Mouse (Mus musculus) urinary bladder, adult 2 months (tissue): ENCODE data around the gene Crebrf. TPM values are rescaled to one million over a fixed set of nuclear protein-coding genes. Genes with fewer than 3 reads are reported as not detected.

Source experiments
- DNase-seq: peaks from one replicate; pipeline ENCODE4 v3.0.0; 2022; ENCODE audit warnings: low spot score
- polyA plus RNA-seq: library from polyadenylated mRNA; depleted of rRNA; stranded (reverse); fragments of >200 nt; gene quantifications from 2 replicates; pipeline ENCODE4 v1.2.3, GENCODE M21; 2012; rRNA removed

Crebrf gene
- polyA plus RNA-seq: 14.9 and 18.5 TPM in 2 replicates

DNA sequence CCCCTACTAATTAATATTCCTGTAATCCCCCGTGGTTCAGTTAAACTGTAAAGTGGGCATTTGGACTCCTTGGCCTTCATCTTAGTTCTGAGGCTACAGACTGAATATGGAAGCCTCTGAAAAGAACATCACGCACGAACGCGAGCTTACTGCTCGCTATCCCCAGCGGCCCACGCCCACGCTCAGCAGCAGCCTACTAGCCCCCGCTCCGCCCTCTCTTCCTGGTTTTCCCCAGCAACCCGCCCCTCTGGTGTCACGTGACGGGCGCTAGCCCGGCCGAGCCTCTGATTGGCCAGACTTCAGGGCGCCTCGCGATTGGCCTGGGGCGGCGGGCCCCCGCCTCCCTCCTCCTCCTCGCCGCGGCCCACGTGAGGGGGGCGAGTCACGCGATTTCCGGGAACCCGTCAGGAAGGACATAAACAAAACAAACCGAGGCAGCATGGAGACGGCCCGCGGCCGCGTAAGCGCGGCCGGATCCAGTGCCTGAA is at the start of gene Crebrf:
Crebrf (plus strand) TSS at position 380 of the 488 bp plus-strand sequence.
- DNase-seq: peak; percentile 94

DNA sequence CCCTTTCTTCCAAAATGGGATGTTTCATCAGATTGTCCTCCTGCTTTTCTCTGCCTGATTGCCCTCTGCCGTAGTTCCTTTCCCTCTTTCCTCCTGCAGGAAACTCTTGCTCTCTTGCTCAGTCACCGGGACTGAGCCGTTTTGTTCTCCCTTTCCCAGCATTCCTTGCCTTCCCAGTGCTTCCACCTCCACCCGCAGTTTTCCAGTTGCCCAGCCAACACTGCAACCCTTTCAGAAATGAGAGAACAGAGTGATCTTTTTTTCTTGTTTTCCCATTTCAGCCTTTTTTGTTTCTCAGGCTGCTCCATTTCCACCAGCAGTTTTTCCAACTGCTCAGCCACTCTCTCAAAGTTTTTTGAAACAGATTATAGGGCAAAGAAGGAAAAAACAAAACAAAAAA is 44.2 kb upstream of the Crebrf start:
- DNase-seq: no peak

DNA sequence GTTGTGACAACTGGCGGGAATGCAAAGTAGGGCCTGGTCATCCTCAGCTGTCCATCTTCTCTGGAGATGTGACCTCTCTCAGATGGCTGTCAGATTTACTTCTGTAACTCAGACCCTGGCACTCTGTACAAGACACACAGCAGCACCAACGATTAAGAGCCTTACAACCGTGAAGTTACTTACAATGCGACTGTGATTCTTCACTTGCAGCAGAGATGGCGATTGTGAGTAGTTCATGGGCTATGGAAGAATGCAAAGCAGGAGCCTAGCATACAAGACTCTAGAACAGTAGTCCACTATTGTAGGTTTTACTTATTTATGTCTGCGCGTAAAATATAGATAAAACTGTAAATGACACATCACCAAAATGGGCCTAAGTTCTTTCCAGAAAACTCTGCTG is 39.6 kb upstream of the Crebrf start:
- no peak for DNase-seq

DNA sequence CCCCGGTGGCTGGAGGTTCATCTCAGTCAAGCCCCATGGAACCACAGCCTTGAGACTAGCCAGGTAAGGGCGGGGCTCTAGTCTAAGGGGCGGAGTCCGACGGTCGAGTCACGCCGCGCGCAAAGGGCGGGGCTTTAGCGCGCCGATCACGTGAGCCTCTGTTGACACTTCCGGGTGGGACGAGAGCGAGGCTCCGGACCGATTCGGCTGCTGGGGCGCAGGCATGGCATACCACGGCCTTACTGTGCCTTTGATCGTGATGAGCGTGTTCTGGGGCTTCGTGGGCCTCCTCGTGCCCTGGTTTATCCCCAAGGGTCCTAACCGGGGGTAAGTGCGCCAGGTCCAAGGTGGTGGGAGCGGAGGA is 39.2 kb upstream of the Crebrf start:
- peak; percentile 82 for DNase-seq

GRCm38 (mm10) chr17:26676616-26677376 is 38.7 kb upstream of the Crebrf start:
- no peak for DNase-seq

DNA sequence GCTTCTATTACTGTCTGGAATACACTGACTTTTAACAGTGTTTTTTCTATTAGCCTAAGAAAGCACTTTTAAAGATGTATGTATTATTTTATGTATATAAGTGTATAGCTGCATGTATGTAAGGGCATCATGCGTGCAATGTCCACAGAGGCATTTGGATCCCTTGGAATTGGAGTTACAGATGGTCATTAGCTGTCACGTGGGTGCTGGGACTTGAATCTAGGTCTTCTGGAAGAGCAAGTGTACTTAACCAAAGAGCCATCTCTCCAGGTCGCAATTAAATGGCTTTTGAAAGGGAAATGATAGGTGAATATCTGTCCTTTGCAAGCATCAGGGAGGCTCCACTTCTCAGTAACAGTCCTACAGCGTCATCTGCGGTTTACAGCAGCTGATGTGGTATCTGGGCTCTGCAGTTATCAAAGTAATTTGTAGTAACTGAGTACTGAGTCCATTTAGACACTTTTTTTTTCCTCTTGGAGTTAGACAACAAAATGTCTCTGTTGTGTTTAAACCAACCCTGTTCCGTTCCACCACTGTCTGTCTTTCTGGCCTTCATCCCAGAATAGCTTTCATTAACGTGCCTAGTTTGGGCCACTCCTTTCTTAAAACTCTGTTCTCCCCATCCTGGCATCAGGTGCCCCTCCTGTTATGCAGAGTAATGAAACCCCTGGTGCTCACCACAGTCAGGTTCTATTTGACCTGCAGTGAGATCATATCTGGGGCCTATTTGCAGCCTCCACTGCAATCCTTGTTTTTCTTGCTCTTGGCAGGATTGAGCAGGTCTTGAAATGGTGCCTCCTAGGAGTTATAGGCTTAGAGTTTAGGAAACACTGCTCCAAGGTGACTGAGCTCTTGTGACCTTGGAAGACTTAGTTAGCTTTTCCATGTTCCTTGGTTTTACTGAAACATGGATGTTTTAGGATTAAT is 37.5 kb upstream of the Crebrf start:
- no peak for DNase-seq

- DNase-seq: no peak
Observed at GRCm38 (mm10) chr17:26681276-26681675, 34.2 kb upstream of the Crebrf start.

- no peak for DNase-seq
Observed at GRCm38 (mm10) chr17:26686334-26687000, 29.0 kb upstream of the Crebrf start.

DNA sequence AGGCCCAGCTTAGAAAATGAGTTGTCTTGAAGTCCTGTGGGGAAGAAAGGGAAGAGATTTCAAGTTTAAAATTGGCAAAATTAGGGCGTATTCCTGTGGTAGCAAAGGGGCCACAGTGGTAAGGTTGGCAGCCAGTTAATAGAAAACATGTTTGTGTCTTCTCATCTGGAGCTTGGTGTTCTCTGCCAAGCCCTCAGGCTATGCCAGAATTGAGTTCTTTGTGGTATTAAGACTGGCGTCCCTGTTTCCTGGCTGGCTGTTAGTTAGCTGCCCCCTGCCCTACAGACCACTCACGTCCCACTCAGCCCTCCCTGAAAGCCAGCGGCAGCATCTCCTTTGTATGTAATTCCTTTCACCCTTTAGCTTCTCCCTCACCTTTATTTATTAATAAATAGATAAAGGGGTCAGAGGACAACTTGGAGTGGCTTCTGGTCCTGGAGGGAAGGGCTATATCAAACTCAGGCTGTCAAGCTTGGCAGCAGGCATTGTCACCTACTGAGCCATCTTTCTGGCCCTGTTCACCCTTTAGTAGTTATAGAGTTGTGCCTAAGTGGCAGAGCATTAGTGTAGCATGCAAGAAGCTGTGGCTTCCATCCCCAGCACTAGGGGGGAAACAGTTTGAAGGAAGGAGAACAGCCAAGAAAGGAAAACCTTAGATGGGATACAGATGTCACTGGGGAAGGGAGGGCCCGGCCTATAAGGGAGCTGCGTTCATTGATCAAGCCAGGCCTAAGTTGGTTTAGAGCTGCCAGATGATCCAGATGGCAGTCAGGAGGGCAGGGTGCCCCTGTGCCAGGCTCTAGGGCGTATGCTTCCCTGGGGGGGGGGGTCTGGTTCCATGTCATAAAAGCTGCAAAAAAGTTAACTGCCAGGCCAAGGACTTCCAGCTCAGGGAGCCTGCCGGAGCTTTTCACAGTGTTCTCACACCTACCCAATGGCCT is 26.4 kb upstream of the Crebrf start:
- no peak for DNase-seq

DNA sequence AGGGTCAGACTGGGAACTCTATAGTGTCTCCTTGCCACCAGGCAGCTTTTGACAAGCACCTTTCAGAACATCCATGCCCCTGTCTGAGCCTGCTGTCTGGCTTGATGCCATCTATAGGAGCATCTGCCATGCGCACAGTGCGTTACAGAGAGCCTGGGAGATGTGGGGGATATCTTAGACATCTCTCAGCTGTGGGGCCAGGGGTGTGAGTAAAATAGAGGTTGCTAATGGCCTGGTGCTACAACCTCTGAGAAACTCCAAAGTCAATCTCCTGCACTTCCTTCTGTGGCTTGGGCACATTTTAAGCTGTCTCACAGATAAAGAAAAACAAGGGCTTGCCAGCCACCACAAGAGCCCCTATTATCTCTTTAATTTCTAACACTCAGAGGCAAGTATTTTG is 25.6 kb upstream of the Crebrf start:
- no peak for DNase-seq

DNA sequence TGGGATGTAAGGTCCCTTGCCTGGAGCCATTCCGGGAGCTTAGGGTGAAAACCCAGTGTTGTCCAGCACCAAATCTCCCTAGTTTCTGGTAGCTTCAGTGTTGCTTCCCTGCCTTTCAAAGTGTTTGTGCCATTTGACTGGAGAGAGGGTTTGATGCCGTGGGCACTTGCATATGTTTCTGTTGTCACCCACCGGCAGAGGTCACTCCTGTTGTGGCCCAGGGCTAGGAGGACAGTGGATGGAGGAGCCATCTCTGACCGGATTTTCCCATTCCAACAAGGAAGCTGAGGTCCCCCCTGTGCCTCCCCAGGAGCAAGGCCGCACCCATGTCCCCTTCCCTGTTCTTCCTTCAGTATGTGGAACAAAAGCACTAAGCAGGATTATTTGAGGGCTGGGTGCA is 25.2 kb upstream of the Crebrf start:
- DNase-seq: no peak

DNA sequence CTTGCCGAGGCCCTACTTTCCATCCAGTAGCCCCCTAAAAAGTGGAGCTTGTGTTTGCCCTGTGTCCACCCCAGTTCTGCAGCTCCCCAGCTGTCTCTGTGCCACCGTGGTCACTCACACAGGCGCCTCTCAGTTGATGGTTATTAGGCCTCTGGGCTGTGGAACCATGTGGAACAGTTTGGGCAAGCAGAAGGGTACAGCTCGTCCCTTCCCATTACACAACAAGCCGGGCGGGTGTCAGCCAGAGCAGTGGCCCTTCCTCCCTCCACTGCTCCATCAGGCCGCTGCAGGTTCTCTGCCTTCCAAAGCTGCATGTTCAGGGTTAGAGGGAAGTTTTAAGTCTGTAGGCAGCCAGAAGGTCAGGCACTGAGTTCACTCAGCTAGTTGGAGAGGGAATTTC is 24.3 kb upstream of the Crebrf start:
- DNase-seq: no peak

GRCm38 (mm10) chr17:26693424-26693823 is 22.0 kb upstream of the Crebrf start:
- no peak for DNase-seq

DNA sequence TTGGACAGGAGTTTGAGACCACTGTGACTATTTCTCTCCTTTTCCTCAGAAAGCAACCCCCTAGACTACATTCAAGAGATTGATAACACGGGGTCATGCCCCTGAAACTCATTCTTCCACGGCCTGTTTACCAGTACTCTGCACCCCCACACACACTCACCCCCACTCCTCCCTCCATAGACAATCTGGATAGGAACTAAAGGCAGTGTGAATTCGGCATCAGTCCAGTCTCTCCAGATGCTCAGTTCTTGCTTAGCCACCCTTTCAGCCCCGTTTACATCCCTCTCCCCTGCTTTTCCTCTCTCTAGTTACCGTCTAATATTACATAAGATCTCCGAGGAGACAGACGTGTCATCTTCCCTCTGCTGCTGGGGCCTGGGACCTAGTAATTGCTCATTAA is 21.3 kb upstream of the Crebrf start:
- no peak for DNase-seq

- DNase-seq: no peak
Observed at GRCm38 (mm10) chr17:26695193-26695592, 20.3 kb upstream of the Crebrf start.

DNA sequence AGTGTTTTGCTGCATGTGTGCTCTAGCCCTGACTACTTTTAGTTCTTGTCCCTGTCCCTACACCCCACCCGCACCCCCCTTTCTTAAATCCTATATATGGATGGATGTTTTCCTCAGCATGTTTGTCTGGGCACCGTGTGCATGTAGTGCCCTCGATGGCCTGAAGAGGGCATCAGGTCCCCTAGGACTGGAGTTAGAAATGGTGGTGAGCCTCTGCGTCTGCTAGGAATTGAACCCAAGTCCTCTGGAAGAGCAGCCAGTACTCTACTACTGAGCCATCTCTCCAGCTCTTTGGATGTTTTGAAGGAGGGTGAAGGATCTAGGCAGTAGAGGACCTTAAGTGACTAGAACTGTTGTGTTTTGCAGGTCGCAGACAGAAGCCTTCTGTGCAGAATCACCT is 16.6 kb upstream of the Crebrf start:
- no peak for DNase-seq

GRCm38 (mm10) chr17:26699819-26700616 is 15.4 kb upstream of the Crebrf start:
- DNase-seq: no peak

- DNase-seq: no peak
Observed at GRCm38 (mm10) chr17:26701565-26701964, 13.9 kb upstream of the Crebrf start.

DNA sequence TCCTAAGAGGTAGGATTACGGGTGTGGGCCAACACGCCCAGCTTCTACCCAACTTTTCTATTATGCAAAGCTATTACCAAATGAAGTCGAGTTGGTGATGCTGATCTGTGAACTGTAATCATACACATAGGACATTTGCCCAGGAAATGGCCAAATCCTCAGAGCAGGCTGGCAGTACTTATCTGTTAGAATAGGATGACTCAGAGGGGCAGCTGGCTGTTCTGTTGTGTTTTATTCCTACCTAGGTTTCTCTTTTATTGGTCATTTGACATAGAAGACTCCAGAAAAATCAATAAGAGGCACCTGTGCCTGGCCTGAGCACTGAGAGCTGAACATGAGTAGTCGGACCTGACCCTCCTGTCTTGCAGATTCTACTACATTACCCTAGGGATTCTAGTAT is 12.8 kb upstream of the Crebrf start:
- no peak for DNase-seq

GRCm38 (mm10) chr17:26703671-26704070 is 11.8 kb upstream of the Crebrf start:
- no peak for DNase-seq
